Mouse (Mus musculus) myocyte (in vitro differentiated cells): ENCODE results near the gene Akain1.

Source experiments
- CEBPB ChIP-seq: IDR thresholded peaks from 2 replicates; pipeline ENCODE4 v1.6.1; 2011; ENCODE audit warnings: mild to moderate bottlenecking, moderate library complexity; ENCODE audit not compliant: poor library complexity, insufficient read depth, severe bottlenecking
- E2F4 ChIP-seq: IDR thresholded peaks from one replicate; pipeline ENCODE4 v1.6.1; 2011; ENCODE audit warnings: mild to moderate bottlenecking, control low read depth, moderate library complexity; ENCODE audit not compliant: insufficient read depth
- MAX ChIP-seq: IDR thresholded peaks from one replicate; pipeline ENCODE4 v1.6.1; 2011; ENCODE audit warnings: low read depth, mild to moderate bottlenecking, control low read depth
- MYOD1 ChIP-seq, 3 experiments: IDR thresholded peaks; one replicate each; pipeline ENCODE4 v1.6.1; 2011; ENCODE audit warnings: control low read depth in 2 of 3, low read depth in 2 of 3, mild to moderate bottlenecking in 2 of 3, moderate library complexity in 1 of 3; ENCODE audit not compliant: insufficient read length in 2 of 3, control insufficient read depth in 1 of 3
- MYOG ChIP-seq, 3 experiments: IDR thresholded peaks; one replicate each; pipeline ENCODE4 v1.6.1; 2011; ENCODE audit warnings: control low read depth in 2 of 3, low read depth in 2 of 3, mild to moderate bottlenecking in 2 of 3; ENCODE audit not compliant: insufficient read length in 2 of 3, control insufficient read depth in 1 of 3, insufficient read depth in 1 of 3
- POLR2A ChIP-seq: IDR thresholded peaks from one replicate; pipeline ENCODE4 v1.6.1; 2011; ENCODE audit warnings: low read depth, mild to moderate bottlenecking, control low read depth, moderate library complexity; ENCODE audit not compliant: insufficient read length
- POLR2AphosphoS2 ChIP-seq: IDR thresholded peaks from one replicate; pipeline ENCODE4 v1.6.1; 2011; ENCODE audit warnings: low read depth, control low read depth; ENCODE audit not compliant: insufficient read length
- REST ChIP-seq: IDR thresholded peaks from one replicate; pipeline ENCODE4 v1.6.1; 2011; ENCODE audit warnings: mild to moderate bottlenecking, control low read depth, moderate library complexity; ENCODE audit not compliant: insufficient read depth, insufficient read length
- TCF12 ChIP-seq: IDR thresholded peaks from one replicate; pipeline ENCODE4 v1.6.1; 2011; ENCODE audit warnings: mild to moderate bottlenecking, control low read depth; ENCODE audit not compliant: poor library complexity, insufficient read depth, severe bottlenecking
- TCF3 ChIP-seq: IDR thresholded peaks from one replicate; pipeline ENCODE4 v1.6.1; 2011; ENCODE audit warnings: low read depth, control low read depth; ENCODE audit not compliant: insufficient read length
- USF1 ChIP-seq: IDR thresholded peaks from one replicate; pipeline ENCODE4 v1.6.1; 2011; ENCODE audit warnings: low read depth, mild to moderate bottlenecking, control low read depth, moderate library complexity

DNA sequence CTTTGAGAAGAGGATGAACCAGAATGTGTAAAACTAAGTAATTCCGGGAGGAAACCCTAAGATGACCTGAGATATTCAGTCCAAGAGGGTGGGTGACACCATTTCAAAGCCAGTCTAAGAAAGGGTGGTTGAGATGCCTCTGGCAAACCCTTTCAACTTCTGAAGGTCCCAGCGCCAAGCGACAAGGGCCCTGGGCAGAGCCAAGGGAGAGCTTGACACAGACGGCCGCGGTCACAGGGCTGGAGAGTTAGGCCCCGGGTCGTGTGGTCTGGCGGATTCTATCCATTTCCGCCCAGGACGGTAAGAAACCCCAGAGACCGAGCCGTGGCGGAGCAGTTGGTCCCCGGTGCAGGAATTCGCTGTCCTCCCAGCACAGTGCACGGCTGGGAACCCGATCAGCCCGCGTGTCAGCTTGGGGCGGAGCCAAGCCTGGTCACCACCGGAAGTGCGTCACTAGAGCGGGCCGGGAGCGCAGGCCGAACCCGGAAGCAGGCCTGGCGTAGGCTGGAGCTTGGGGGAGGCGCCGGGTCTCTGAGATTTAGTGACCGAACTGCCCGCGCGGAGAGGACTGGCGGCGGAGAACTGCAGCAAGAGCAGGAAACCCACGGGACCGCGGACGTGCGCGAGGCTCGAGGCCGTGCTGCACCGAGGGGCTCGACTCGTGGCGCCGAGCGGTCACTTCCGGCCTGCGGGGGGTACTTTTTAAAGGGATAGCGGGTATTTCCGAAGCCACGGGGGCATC is 22.0 kb upstream of the Akain1 start:
- TF ChIP-seq POLR2A (peak; percentile 97), POLR2AphosphoS2 (peak; percentile 95), TCF3 (no peak), MYOG (IDR thresholded peaks at IDR 0.05; ENCODE audit: control insufficient read depth in 1 of 3, insufficient read depth in 1 of 3, insufficient read length in 2 of 3, low read depth in 2 of 3) (peak in 1 of 3 experiments; percentile 30), USF1 (no peak), MYOD1 (IDR thresholded peaks at IDR 0.05; ENCODE audit: control insufficient read depth in 1 of 3, insufficient read length in 2 of 3, low read depth in 2 of 3) (no peak), TCF12 (no peak), MAX (peak; percentile 18), E2F4 (peak; percentile 73), REST (no peak), CEBPB (no peak)
